Mouse (Mus musculus) intestine, embryonic 14.5 days (tissue): Measurements from ENCODE around the gene Tbx4. TPM values are rescaled to one million over a fixed set of nuclear protein-coding genes. Genes with fewer than 3 reads are reported as not detected.

Source experiments
- ATAC-seq: fragments of 200-750 bp; cut with Nextera tagmentation; replicated peaks from 2 replicates; pipeline ENCODE4 v1.8.0; 2017; ENCODE audit warnings: low read depth, moderate number of reproducible peaks, moderate TSS enrichment, moderate library complexity; ENCODE audit not compliant: low FRiP score, low TSS enrichment
- DNase-seq: peaks from one replicate; pipeline ENCODE4 v3.0.0-alpha.2; 2018; ENCODE audit warnings: low spot score
- H3K27ac ChIP-seq: fragments of 300-500 bp; sonication (generic); 2 replicates; pipeline ENCODE4 v1.5.1; 2014; ENCODE audit warnings: low read depth, mild to moderate bottlenecking, control low read depth
- H3K27me3 ChIP-seq: fragments of 300-500 bp; sonication (generic); replicated peaks from 2 replicates; pipeline ENCODE4 v1.6.1; 2014; ENCODE audit warnings: low read length, control low read depth; ENCODE audit not compliant: control insufficient read depth, insufficient read depth
- H3K36me3 ChIP-seq: fragments of 300-500 bp; sonication (generic); 2 replicates; pipeline ENCODE4 v1.6.1; 2014; ENCODE audit warnings: low read length, control low read depth; ENCODE audit not compliant: control insufficient read depth, insufficient read depth
- H3K4me1 ChIP-seq: fragments of 300-500 bp; sonication (generic); replicated peaks from 2 replicates; pipeline ENCODE4 v1.6.1; 2014; ENCODE audit warnings: low read length, control low read depth, mixed read lengths; ENCODE audit not compliant: control insufficient read depth, insufficient read depth
- H3K4me2 ChIP-seq: fragments of 300-500 bp; sonication (generic); 2 replicates; pipeline ENCODE4 v1.6.1; 2014; ENCODE audit warnings: low read length
- H3K4me3 ChIP-seq: fragments of 300-500 bp; sonication (generic); 2 replicates; pipeline ENCODE4 v1.5.1; 2014; ENCODE audit warnings: low read depth, low read length, control low read depth, mixed read lengths
- H3K9ac ChIP-seq: fragments of 300-500 bp; sonication (generic); 2 replicates; pipeline ENCODE4 v1.6.1; 2014; ENCODE audit warnings: mild to moderate bottlenecking, low read length
- H3K9me3 ChIP-seq: fragments of 300-500 bp; sonication (generic); 2 replicates; pipeline ENCODE4 v1.6.1; 2016; ENCODE audit warnings: low read length, control low read depth; ENCODE audit not compliant: control insufficient read depth
- WGBS: fragments of 180-500 bp; shearing (Covaris S2); extraction: QIAGEN DNeasy Blood & Tissue Kit; methylation state at CpG from one replicate; pipeline ENCODE4 v1.1.7; 2014; 5-methylcytosine and 5-hydroxymethylcytosine counted together
- polyA plus RNA-seq: library from polyadenylated mRNA; unstranded; fragments of >200 nt; fragmentation: Nextera tagmentation; extraction: Ambion mirVana; gene quantifications from 2 replicates; pipeline ENCODE4 v1.2.1, GENCODE M21; 2014

Tbx4 gene
- polyA plus RNA-seq, 1 experiment from 2014 or later: not detected

GRCm38 (mm10) chr11:85886429-85886785, 185 bp downstream of the Tbx4 start:
- ATAC-seq: no peak
- Histone ChIP-seq H3K4me2 (no peak overlapping the region), H3K27ac (no peak overlapping the region), H3K4me3 (no peak overlapping the region), H3K4me1 (0 out of 2 replicates have a peak, but pooled peaks cover 5% of the 10 kb centered on the region), H3K9me3 (no peaks in the 10 kb centered on the region), H3K27me3 (peaks cover 94% of the 10 kb centered on the region), H3K36me3 (no peaks in the 10 kb centered on the region), H3K9ac (no peak overlapping the region)
- no peak for DNase-seq
- 7% methylated on average over 21 of the region's 22 CpGs for WGBS

GRCm38 (mm10) chr11:85887273-85887672, 1.1 kb downstream of the Tbx4 start:
- Histone ChIP-seq H3K4me2 (no peak overlapping the region), H3K36me3 (no peaks in the 10 kb centered on the region), H3K27ac (no peak overlapping the region), H3K4me1 (0 out of 2 replicates have a peak, but pooled peaks cover 5% of the 10 kb centered on the region), H3K9me3 (no peaks in the 10 kb centered on the region), H3K27me3 (peaks cover 95% of the 10 kb centered on the region), H3K4me3 (no peak overlapping the region), H3K9ac (no peak overlapping the region)
- WGBS: 30% methylated on average over 6 of the region's 6 CpGs
- DNase-seq (no peak), ATAC-seq (no peak)

- H3K4me1 ChIP-seq: 0 out of 2 replicates have a peak, but pooled peaks cover 5% of the 10 kb centered on the region
- H3K9ac ChIP-seq: no peak overlapping the region
- H3K4me3 ChIP-seq: no peak overlapping the region
- H3K9me3 ChIP-seq: no peaks in the 10 kb centered on the region
- WGBS: 7% methylated on average over 17 of the region's 17 CpGs
- DNase-seq: no peak
- no peak overlapping the region for H3K27ac ChIP-seq
- H3K4me2 ChIP-seq: peak overlapping the region; percentile 0; the same call in 1 of the 2 replicates
- ATAC-seq: no peak
- H3K27me3 ChIP-seq: peaks cover 98% of the 10 kb centered on the region
- no peaks in the 10 kb centered on the region for H3K36me3 ChIP-seq
These were observed 1.7 kb downstream of the Tbx4 start for GRCm38 (mm10) chr11:85887801-85888450.

- DNase-seq: peak; percentile 79
These were observed 2.3 kb downstream of the Tbx4 start for GRCm38 (mm10) chr11:85888451-85888961.

GRCm38 (mm10) chr11:85889056-85889729, 3.0 kb downstream of the Tbx4 start:
- ATAC-seq (no peak), DNase-seq (peak; percentile 69)
- no peaks in the 10 kb centered on the region for H3K36me3 ChIP-seq
- 0 out of 2 replicates have a peak, but pooled peaks cover 5% of the 10 kb centered on the region for H3K4me1 ChIP-seq
- 34% methylated on average over 8 of the region's 8 CpGs for WGBS
- no peak overlapping the region for H3K27ac ChIP-seq
- no peak overlapping the region for H3K4me3 ChIP-seq
- no peaks in the 10 kb centered on the region for H3K9me3 ChIP-seq
- peaks cover 99% of the 10 kb centered on the region for H3K27me3 ChIP-seq
- H3K4me2 ChIP-seq: no peak overlapping the region
- H3K9ac ChIP-seq: no peak overlapping the region

More at GRCm38 (mm10) chr11:85888451-85888961, 2.3 kb downstream of the Tbx4 start:
- Histone ChIP-seq H3K4me2 (peak overlapping the region; percentile 0; the same call in 1 of the 2 replicates), H3K4me3 (no peak overlapping the region), H3K36me3 (no peaks in the 10 kb centered on the region), H3K27me3 (peaks cover 98% of the 10 kb centered on the region), H3K4me1 (0 out of 2 replicates have a peak, but pooled peaks cover 5% of the 10 kb centered on the region), H3K9ac (no peak overlapping the region), H3K27ac (no peak overlapping the region), H3K9me3 (no peaks in the 10 kb centered on the region)
- WGBS: 2% methylated on average over 26 of the region's 26 CpGs
- ATAC-seq: 0 out of 2 replicates have a peak, but pooled peaks have one; percentile 44

GRCm38 (mm10) chr11:85889730-85890562, 3.7 kb downstream of the Tbx4 start:
- no peak overlapping the region for H3K4me3 ChIP-seq
- WGBS: 10% methylated on average over 47 of the region's 47 CpGs

GRCm38 (mm10) chr11:85890563-85890845, 4.3 kb downstream of the Tbx4 start:
- ATAC-seq (no peak), DNase-seq (peak; percentile 71)
- WGBS: 9% methylated on average over 13 of the region's 13 CpGs
- peaks cover 9% of the 10 kb centered on the region for H3K4me1 ChIP-seq
- H3K27me3 ChIP-seq: peaks cover 99% of the 10 kb centered on the region
- no peak overlapping the region for H3K4me2 ChIP-seq
- no peak overlapping the region for H3K4me3 ChIP-seq
- no peak overlapping the region for H3K9ac ChIP-seq
- no peak overlapping the region for H3K27ac ChIP-seq
- no peaks in the 10 kb centered on the region for H3K36me3 ChIP-seq
- no peaks in the 10 kb centered on the region for H3K9me3 ChIP-seq

More at GRCm38 (mm10) chr11:85889730-85890562, 3.7 kb downstream of the Tbx4 start:
- no peak overlapping the region for H3K9ac ChIP-seq
- H3K27me3 ChIP-seq: peaks cover 99% of the 10 kb centered on the region
- no peak for ATAC-seq
- no peak for DNase-seq
- H3K27ac ChIP-seq: no peak overlapping the region
- H3K9me3 ChIP-seq: no peaks in the 10 kb centered on the region
- peaks cover 5% of the 10 kb centered on the region; the same call in 1 of the 2 replicates for H3K4me1 ChIP-seq
- no peak overlapping the region for H3K4me2 ChIP-seq
- no peaks in the 10 kb centered on the region for H3K36me3 ChIP-seq

GRCm38 (mm10) chr11:85891010-85891691, 4.9 kb downstream of the Tbx4 start:
- Histone ChIP-seq H3K9me3 (no peaks in the 10 kb centered on the region), H3K4me1 (peaks cover 9% of the 10 kb centered on the region), H3K27ac (no peak overlapping the region), H3K4me2 (no peak overlapping the region), H3K4me3 (no peak overlapping the region), H3K36me3 (no peaks in the 10 kb centered on the region), H3K27me3 (peaks cover 99% of the 10 kb centered on the region), H3K9ac (no peak overlapping the region)
- DNase-seq (no peak), ATAC-seq (no peak)
- WGBS: 3% methylated on average over 12 of the region's 13 CpGs
